Mouse (Mus musculus) mouse embryonic stem cell (cell line): ENCODE measurements around the gene Gabrr1.

ENCODE experiments used
- in situ Hi-C, 2 experiments: fragments of 300-500 bp; cut with MboI; formaldehyde crosslinking; loops; 1 replicate in 1 of 2; 3 replicates in 1 of 2; pipeline ENCODE4 v1.14.3; 2019 to 2020; ENCODE audit warnings: low sequenced_read_pairs in 2 of 2, low pct_unique_long_range_greater_than_20kb in 1 of 2, mixed read lengths in 1 of 2; ENCODE audit not compliant: unreplicated experiment in 1 of 2

Gene Gabrr1

GRCm38 (mm10) chr4:33132221-33132620, at the start of gene Gabrr1:
TSS of gene Gabrr1 (plus strand) at chr4:33132521.
- in situ Hi-C loops: loop anchor here in 1 of 2 experiments (25.0 kb wide), 1 partner anchor 155 kb away; the partner anchor contains the start of gene Pnrc1

DNA sequence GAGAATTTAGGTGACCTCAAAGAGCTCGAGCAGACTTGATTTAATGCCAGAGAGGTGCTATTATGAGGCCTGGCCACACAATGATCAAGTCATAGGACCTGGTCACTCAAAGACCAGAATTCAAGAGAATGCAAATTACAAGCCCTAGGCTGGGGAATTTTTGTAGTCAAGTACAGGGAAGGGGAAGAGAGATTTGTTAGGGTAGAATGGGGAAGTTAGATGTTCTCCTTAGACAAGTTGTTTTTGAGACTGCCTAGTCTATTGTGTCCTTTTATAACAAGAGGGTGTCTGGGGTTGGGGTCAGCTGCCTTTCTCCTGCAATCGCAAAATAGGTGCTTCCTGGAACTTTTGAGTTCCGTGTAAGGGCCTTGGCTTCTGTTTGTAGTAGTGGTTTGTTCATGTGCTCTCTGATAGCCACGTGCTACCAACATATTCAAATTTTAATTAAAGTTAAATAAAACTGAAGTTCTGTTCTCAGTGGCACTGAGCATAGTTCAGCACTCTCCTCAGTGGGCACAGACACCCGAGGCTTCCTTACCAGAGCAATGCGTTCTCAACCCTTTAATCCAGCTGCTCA, 33.1 kb upstream of the Gabrr1 start:
- in situ Hi-C loops: no loop called here

- in situ Hi-C loops: loop anchor here in 1 of 2 experiments (10.0 kb wide), 2 partner anchors 335 to 525 kb away; no protein-coding TSS in a partner anchor
Measured at GRCm38 (mm10) chr4:33109720-33110458, 22.4 kb upstream of the Gabrr1 start.

DNA sequence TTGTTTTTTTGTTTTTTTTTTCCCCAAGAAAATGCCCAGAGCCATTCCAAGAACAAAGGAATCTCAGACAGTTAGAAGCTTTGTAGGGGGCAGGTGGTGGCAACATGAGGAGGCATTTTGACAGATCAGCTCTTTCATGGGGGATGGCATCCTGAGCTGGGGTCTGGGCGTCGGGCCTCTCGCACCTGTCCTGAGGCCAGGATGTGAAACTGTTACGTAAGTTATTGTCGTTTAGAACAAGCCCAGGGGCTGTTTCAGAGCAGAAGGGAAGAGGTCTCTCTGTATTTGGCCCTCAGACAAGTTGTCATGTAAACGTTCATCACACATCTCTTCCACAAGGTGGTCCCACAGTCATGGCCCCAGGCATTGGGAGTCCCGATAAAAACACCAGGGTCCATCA, 21.5 kb upstream of the Gabrr1 start:
- in situ Hi-C loops: loop anchor here in 1 of 2 experiments (10.0 kb wide), 2 partner anchors 336 to 526 kb away; no protein-coding TSS in a partner anchor

GRCm38 (mm10) chr4:33111358-33111757, 21.0 kb upstream of the Gabrr1 start:
- in situ Hi-C loops: loop anchor here in 1 of 2 experiments (10.0 kb wide), 2 partner anchors 337 to 527 kb away; no protein-coding TSS in a partner anchor

- in situ Hi-C loops: loop anchor here in 1 of 2 experiments (10.0 kb wide), 2 partner anchors 338 to 528 kb away; no protein-coding TSS in a partner anchor
Measured at GRCm38 (mm10) chr4:33112866-33113265, 19.5 kb upstream of the Gabrr1 start.

DNA sequence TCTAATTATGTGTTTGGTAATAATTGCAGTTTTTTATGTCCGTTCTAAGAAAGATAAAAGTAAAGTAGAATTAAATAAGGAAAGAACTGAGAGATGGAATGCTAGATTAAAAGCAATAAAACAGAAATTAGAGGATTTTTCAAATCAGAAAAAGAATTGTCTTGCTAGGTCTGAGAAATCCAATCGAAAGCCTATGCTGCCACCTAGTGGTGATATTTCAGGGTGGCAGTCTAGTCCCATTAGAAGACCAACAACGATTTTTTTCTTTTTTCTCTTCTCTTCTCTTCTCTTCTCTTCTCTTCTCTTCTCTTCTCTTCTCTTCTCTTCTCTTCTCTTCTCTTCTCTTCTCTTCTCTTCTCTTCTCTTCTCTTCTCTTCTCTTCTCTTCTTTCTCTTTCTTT, 13.2 kb upstream of the Gabrr1 start:
- in situ Hi-C loops: loop anchor here in 1 of 2 experiments (10.0 kb wide), 2 partner anchors 344 to 534 kb away; no protein-coding TSS in a partner anchor

- in situ Hi-C loops: loop anchor here in 1 of 2 experiments (10.0 kb wide), 1 partner anchor 170 kb away; the partner anchor contains the start of gene Pnrc1
Measured at GRCm38 (mm10) chr4:33124493-33124892, 7.8 kb upstream of the Gabrr1 start.

DNA sequence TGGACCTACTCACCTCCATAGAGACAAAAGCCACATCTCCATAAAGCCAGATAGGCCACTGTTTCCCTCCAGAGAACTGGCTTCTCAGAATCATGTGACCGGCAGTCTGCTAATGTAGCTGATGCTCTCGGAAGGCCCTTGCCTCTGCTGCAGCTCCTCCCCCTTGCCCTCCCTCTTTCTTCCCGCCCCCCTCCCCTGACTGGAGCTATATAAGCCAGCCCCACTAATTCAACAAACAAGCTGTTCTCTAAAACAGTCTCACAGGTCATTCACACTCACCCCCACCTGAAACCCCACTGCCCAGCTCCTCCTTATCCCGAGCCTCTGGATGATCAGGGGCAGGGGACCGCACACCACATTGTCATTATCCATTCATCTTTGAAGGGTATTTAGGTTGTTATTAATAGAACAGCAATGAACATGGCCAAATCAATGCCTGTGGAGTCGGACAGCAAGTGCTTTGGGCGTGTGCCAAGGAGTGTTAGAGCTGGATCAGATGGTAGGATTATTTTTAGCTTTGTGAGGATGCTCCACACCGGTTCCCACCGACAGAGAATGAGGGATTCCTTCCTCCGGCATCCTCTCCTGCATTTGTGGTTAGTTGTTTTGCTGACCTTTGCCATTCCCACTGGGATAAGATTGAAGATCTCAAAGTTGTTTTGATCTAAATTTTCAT, 6.8 kb upstream of the Gabrr1 start:
- in situ Hi-C loops: loop anchor here (10.0 to 25.0 kb wide), 2 partner anchors 162 to 169 kb away; partner anchors contain the start of gene Pnrc1 (in 2 of the 2)

DNA sequence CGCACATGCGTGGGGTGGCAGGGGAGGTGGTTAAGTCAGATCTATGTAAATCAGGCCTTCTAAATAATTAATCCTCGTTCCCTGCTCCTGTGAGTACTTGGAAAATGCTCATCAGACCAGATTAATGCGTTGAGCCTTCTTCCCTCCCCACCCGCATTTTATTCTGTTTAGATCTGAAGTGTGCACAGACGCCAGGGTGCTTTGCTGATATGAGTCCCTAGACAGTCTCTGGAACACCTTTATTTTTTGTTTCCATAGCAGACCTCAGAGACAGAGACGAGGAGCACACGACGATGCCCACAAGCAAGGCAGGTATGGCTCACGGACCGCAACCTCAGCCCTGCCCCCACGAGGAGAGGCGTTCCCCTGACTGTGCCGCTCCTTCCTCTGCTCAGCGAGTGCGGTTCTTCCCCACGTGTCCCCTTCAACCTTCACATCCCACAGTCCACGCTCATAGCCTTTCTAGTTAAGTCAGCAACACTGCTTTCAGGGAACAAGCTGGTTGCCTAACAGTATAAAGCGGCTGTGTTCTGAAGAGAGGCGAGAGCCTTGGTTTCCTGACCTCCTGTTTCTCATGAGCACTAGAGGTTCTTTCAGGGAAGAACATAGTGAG, 14.5 kb downstream of the Gabrr1 start:
- in situ Hi-C loops: loop anchor here in 1 of 2 experiments (25.0 kb wide), 1 partner anchor 141 kb away; the partner anchor contains the start of gene Pnrc1

DNA sequence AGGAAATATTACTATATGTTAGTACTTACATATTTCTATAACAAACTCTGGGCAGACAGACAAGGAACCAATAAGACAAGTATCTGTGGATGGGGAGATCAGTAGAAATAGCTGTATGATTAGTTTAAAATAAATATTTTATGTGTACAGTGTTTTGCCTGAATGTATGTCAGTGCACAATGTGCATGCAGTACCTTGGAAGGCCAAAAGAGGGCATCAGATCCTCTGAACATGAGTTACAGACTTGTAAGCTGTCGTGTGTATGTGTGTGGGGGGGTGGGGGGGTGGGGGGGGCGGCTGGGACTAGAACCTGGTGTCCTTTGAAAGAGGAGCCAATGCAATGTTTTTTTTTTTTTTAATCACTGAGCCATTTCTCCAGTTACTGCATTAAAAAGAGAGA, 15.5 kb downstream of the Gabrr1 start:
- in situ Hi-C loops: loop anchor here in 1 of 2 experiments (25.0 kb wide), 1 partner anchor 139 kb away; the partner anchor contains the start of gene Pnrc1

DNA sequence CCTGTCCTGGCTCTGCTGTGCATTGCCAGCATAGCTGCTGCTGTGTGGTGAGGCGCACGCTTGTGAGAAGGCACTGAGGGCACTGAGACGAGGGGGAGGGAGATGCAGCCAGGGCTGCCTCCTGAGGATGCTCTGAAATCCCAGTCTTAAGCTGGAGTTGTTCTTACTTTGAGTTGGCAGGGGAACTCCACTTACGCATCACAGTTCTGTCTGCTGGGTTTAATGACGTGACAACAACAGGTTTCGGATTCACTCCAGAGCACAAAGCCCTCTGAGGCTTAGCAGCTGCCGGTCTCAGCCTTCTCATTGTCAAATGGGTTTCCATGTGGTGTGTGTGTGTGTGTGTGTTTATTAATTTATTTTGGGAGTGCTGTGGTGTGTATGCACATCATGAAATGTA, 16.8 kb downstream of the Gabrr1 start:
- in situ Hi-C loops: loop anchor here in 1 of 2 experiments (25.0 kb wide), 1 partner anchor 138 kb away; the partner anchor contains the start of gene Pnrc1

GRCm38 (mm10) chr4:33152087-33153038, 20.0 kb downstream of the Gabrr1 start:
- in situ Hi-C loops: no loop called here

DNA sequence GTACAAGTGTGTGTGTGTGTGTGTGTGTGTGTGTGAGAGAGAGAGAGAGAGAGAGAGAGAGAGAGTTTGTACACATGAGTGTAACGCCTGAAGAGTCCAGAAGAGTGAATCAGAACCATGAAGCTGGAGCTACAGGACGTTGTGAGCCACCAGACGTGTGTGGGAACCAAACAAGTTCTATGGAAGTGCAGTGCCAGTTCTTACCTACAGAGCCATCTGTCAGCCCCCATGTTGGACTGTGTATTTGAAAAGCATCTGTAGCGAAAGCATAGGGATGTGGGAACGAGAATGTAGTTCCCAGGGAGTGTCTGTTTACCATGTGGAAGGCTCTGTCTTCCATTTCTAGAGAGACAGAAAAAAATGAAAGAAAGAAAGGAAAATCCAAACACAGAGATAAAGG, 51.2 kb downstream of the Gabrr1 start:
- in situ Hi-C loops: no loop called here

GRCm38 (mm10) chr4:33188164-33188563, 55.8 kb downstream of the Gabrr1 start:
- in situ Hi-C loops: no loop called here

DNA sequence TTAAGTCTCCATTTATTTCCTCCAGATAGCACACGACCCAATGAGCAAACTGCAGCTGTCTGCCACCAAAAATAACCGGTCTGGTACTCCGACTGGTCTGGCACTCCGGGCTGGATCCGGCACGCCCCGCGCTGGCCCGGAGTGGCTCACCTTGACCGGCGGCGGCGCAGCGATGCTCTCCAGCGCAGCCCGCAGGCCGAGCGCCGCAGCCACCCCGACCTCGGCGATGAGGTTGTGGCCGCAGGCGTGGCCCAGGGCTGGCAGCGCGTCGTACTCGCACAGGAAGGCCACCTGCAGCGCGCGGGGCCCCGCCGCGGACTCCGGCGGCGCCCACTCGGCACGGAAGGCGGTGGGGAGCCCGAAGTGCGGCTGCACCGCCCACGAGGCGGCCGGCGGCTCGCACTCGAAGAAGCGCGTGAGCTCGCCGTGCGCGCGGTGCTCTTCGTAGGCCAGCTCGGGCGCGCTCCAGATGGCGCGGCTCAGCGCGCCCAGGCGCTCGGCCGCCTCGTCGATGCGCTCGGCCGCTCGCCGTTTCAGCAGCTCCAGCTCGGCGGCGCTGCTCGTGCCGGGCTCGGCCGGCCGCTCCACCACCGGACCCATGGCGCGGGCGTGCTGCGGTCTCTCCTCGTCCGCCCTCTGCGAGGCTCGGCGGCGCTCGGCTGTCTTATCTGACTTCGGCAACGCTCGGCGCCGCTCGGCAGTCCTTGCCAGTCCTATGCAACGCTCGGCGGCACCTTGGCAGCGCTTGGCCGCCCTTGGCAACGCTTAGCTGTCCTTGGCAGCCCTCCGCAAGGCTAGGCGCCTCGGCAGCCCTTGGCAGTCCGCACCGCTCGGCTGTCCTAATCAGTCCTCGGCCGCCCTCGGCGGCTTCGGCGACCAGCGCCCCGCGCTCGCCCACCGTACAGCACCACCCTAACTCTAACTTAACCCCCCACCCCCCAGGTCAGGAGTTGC, 56.7 kb downstream of the Gabrr1 start:
- in situ Hi-C loops: no loop called here
